Mouse (Mus musculus): ENCODE measurements around the gene Plekho1.
"Not testable (repeated sequence)": the region's sequence is repeated elsewhere in the genome, so short reads cannot be mapped to it uniquely, and the experiment has no call there.

The Plekho1 gene

GRCm38 (mm10) chr3:95978265-95978664, 17.5 kb downstream of the Plekho1 start:
- DNase-seq, result no peak

GRCm38 (mm10) chr3:95977587-95977986, 18.2 kb downstream of the Plekho1 start:
- not testable (repeated sequence) for DNase-seq

GRCm38 (mm10) chr3:95977079-95977478, 18.7 kb downstream of the Plekho1 start:
- no peak for DNase-seq

- DNase-seq, result peak; percentile 84
Observed at GRCm38 (mm10) chr3:95972873-95973634, 22.7 kb downstream of the Plekho1 start.

GRCm38 (mm10) chr3:95972251-95972872, 23.4 kb downstream of the Plekho1 start:
- DNase-seq, result no peak

GRCm38 (mm10) chr3:95970661-95971060, 25.1 kb downstream of the Plekho1 start:
- DNase-seq, result not testable (repeated sequence)

- DNase-seq, result no peak
Observed at GRCm38 (mm10) chr3:95969277-95969676, 26.5 kb downstream of the Plekho1 start.

GRCm38 (mm10) chr3:95965518-95966451, 30.0 kb downstream of the Plekho1 start:
- peak; percentile 59 for DNase-seq

- DNase-seq, result peak; percentile 83
Observed at GRCm38 (mm10) chr3:95963681-95964080, 32.1 kb downstream of the Plekho1 start.

- no peak for DNase-seq
Observed at GRCm38 (mm10) chr3:95963230-95963629, 32.6 kb downstream of the Plekho1 start.

- DNase-seq, result not testable (repeated sequence)
Observed at GRCm38 (mm10) chr3:95962182-95962581, 33.6 kb downstream of the Plekho1 start.

- DNase-seq, result no peak
Observed at GRCm38 (mm10) chr3:95959807-95960206, 36.0 kb downstream of the Plekho1 start.

GRCm38 (mm10) chr3:95959082-95959481, 36.7 kb downstream of the Plekho1 start:
- DNase-seq, result peak; percentile 61

- DNase-seq, result no peak
Observed at GRCm38 (mm10) chr3:95957359-95958148, 38.2 kb downstream of the Plekho1 start.

GRCm38 (mm10) chr3:95955318-95955717, 40.5 kb downstream of the Plekho1 start:
- DNase-seq, result no peak

GRCm38 (mm10) chr3:95954648-95955173, 41.1 kb downstream of the Plekho1 start:
- not testable (repeated sequence) for DNase-seq

- no peak for DNase-seq
Observed at GRCm38 (mm10) chr3:95953522-95953921, 42.3 kb downstream of the Plekho1 start.

GRCm38 (mm10) chr3:95953023-95953422, 42.8 kb downstream of the Plekho1 start:
- DNase-seq, result no peak

- not testable (repeated sequence) for DNase-seq
Observed at GRCm38 (mm10) chr3:95951566-95951965, 44.2 kb downstream of the Plekho1 start.

- peak; percentile 91 for DNase-seq
Observed at GRCm38 (mm10) chr3:95950763-95951551, 44.8 kb downstream of the Plekho1 start.

- no peak for DNase-seq
Observed at GRCm38 (mm10) chr3:95948325-95948724, 47.5 kb downstream of the Plekho1 start.

Data from thymus, postnatal 4 days (tissue).